Mouse (Mus musculus): ENCODE measurements around the gene H2al2a.

GRCm38 (mm10) chr2:17972843-17973242, 23.9 kb downstream of the H2al2a start:
- TF ChIP-seq CTCF (IDR thresholded peaks at IDR 0.05; ENCODE audit: low read depth) (no peak), EP300 (IDR thresholded peaks at IDR 0.05; ENCODE audit: low read depth) (no peak)
